Mouse (Mus musculus) common myeloid progenitor, adult 5-6 weeks (primary cell): ENCODE data around the gene Dmpk. TPM values are rescaled to one million over a fixed set of nuclear protein-coding genes. Genes with fewer than 3 reads are reported as not detected.

ENCODE experiments used
- ATAC-seq: replicated peaks from 2 replicates; pipeline ENCODE4 v1.8.0; 2016; ENCODE audit warnings: low read depth, mild to moderate bottlenecking, moderate TSS enrichment, inconsistent platforms; ENCODE audit not compliant: poor library complexity, severe bottlenecking
- total RNA-seq: library from RNA; stranded (forward); fragments of 200-1000, 187-1606 nt; gene quantifications from 2 replicates; pipeline ENCODE4 v1.2.3, GENCODE M21; 2017

Dmpk gene
- total RNA-seq, 1 experiment from 2014 or later, result 0.32 TPM

DNA sequence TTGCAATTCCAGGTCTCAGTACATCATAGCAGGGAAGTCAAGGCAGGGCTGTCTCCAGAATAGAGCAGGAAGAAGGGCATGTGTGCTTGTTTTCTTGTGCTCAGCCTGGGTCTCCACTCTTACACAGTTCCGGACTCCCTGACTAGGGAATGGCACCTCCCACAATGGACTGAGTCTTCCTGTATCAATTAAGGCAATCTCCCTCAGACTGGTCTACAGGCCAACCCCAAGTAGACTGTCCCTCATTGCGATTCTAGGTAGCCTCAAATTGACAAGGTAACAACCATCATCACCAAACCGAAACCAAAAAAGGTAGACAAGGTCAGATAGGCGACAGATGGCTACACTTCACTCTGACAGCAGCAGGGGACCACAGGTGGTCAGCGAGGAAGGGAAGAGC is 8.4 kb upstream of the Dmpk start:
- no peak for ATAC-seq

DNA sequence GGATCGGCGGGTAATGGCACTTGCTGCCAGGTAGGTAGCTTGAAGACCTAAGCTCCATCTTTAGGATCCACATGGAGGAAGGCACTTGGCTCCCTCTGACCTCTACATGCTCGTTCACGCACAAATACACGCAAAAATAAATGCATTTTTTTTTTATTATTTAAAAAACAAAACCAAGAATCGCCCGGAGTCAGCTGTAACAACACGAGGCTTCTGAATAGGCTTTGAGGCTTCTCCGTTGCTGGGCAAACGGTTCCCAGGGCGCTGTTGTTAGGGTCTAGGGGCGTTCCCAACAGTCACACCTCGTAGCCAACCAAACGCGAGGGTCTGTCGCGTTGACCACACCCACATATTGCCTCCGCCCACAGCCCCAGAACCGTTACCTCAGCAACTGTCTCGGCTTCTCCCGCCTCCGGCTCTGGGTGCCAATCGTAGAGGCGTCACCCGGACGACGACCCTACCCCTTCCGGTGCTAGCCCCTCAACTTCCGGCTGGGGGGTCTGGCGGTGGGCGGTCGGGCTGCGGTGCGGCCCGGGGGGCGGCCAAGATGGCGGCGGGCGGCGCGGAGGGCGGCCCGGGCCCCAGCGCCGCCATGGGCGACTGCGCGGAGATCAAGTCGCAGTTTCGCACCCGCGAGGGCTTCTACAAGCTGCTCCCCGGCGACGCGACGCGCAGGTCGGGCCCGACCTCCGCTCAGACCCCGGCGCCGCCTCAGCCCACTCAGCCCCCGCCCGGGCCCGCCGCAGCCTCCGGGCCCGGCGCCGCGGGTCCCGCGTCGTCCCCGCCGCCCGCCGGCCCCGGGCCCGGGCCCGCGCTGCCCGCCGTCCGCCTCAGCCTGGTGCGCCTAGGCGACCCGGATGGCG is 7.7 kb upstream of the Dmpk start, which contains the start of gene Dmwd:
Gene Dmwd (plus strand): TSS at position 505 of the 863 bp plus-strand sequence.
- peak; percentile 84 for ATAC-seq

DNA sequence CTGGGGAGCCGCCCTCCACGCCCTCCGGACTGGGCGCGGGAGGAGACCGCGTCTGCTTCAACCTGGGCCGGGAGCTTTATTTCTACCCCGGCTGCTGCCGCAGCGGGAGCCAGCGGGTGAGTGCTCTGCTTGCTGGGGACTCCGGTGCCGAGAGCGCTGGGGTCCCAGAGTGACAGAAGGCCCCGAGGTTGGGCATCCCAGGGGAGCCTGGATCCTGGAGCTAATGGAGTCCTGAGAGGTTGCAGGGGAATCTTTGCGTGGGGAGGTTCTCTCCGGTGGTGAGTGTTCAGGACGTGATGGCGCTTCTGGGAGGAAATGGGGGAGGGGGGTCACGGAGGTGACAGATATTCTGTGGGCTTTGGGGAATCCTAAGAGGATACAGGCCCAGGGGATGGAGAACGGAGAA is 7.1 kb upstream of the Dmpk start:
- ATAC-seq, result no peak

DNA sequence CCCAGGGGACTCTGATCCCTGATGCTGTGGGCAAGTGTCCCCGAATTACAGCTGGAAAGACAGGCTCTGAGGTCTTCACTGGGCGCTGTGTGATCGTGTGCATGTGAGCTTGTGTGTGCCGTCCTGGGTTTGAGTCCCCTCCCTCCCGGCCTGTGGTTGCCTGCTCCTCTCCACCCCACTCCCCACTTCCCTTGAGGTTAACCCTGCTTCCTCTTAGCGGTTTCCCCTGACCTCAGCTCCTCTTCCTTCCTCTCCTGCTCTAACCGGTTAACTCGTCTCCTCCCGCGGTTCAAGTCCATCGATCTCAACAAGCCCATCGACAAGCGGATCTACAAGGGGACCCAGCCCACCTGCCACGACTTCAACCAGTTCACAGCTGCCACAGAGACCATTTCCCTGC is 5.9 kb upstream of the Dmpk start:
- ATAC-seq, result peak; percentile 81

DNA sequence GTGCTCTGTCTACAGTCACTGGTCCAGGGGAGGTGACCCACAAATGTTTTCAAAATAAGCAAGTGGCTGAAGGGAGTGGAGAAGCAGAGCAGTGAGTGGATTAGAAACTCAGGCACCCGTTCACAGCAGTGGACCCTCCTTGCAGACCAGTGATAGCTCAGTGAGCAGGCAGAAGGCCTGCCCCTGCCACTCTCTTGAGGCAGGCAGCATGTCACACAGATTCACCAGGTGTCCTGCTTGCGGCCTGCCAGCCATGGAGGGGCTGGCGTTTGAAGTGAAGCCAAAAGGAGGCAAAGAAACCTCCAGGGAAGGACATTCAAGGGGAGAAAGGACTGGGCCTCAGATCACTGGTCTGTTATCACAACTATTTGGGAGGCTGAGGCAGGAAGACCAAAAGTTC is 4.9 kb upstream of the Dmpk start:
- no peak for ATAC-seq

DNA sequence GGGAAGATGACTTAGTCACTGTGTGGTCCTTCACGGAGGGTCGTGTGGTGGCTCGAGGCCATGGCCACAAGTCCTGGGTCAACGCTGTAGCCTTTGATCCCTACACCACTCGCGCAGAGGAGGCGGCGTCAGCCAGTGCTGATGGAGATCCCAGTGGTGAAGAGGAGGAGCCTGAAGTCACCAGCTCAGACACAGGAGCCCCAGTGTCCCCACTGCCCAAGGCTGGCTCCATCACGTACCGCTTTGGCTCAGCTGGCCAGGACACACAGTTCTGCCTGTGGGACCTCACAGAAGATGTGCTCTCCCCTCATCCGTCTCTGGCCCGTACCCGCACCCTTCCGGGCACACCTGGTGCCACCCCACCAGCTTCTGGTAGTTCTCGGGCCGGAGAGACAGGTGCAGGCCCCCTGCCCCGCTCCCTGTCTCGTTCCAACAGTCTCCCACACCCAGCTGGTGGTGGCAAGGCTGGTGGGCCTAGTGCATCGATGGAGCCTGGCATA is 3.1 kb upstream of the Dmpk start:
- ATAC-seq, result no peak

DNA sequence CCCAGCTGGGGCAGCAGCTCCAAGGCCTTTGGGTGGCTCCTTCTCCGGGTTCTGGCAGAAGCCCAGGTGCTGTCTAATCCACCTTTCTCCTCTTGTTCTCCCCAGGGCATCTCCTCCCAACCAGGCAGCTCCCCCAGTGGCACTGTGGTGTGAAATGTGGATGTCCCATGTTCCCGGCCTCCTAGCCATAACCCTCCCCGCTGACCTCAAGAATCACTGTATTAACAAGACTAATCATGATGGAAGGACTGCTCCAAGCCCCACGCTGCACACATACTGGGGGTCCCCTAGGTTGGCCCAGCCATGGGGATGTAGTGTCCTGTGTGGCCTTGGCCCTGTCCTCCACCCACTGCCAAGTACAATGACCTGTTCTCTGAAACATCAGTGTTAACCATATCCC is 1.5 kb upstream of the Dmpk start:
- no peak for ATAC-seq

DNA sequence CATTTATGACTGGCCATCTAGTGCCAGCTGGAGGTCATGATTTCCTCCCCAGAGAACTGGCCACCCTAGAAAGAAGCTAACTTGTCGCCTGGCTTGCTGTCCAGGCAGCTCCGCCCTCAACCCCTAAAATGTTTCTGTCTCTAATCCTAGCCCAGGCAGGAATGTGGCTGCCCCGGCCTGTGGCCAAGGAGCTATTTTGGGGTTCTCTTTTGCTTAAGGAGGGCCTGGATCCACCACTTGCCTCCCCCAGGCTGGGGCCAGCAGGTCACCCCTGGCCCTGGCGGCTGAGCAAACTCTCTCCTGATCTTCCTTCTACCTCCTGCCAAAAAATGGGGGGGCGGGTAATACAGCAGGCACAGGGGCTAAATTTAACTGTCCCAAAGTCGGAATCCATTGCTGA is 553 bp upstream of the Dmpk start:
- ATAC-seq, result no peak

DNA sequence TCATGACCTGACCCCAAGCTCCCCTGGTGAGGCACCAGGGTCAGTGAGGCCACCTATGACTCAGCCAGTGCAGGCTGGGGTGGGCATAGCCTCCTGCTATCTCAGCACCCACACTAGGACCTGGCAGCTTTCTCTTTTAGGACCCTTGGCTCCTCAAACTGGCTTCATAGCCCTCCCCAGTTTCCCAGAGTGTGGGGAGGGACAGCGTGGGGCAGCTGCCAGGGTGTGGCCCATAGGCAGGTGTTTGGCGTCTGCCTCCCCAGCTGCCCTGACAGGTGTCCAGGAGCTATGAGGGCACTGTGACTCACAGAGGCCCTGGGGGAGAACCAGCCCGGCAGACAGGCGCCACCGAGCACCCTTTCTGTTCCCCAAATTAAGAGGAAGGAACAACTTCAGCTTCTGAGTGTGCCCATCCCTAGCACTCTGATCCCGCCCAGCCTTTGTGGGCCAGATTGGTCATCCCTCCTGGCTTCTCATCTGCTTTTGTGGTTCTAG is 675 bp downstream of the Dmpk start:
- peak; percentile 69 for ATAC-seq

DNA sequence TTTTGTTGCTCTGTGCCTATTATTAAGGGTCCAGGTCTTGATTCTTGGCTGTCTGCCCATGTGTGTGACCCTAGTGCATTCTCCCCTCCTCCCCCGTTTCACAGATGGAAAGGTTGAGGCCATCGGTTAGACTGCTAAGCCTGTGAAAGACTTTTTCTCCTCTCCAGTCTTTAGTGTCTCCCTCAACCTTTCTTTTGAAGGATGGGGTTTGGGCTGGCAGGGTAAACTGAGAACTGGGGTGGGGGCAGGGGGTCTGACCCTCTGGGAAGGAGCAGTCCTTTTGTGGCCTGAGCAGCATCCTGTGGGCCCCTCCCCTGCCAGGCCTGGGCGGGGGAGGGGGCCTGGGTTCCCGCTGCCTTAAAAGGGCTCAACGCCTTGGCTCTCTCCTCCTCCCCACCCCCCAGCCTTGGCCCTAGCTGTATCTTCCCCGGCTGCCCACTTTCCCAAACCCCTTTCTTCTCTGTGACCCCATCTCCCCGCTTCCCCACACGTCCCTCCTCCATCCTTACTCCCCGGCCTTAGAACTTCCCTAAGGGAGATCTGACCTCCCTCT is 1.3 kb downstream of the Dmpk start:
- ATAC-seq, result no peak

DNA sequence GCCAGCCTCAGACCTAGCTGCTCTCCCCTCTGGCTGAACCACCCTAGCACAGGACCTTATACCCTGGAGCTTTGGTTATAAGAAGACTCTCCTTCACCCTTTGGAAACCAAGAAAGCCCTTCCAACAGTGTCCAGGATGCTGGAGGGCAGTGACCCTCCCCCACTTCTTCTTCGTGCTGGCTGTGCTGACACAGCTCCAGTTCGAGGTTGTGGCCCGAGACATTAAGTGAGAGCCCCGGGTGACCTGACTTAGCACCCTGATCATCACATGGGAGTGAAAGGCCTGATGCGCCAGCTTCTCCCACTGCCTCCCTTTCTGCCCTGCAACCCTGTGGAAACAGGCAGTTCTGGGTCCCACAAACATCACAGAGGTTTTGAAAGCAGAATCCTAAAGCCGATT is 1.8 kb downstream of the Dmpk start:
- ATAC-seq, result no peak

DNA sequence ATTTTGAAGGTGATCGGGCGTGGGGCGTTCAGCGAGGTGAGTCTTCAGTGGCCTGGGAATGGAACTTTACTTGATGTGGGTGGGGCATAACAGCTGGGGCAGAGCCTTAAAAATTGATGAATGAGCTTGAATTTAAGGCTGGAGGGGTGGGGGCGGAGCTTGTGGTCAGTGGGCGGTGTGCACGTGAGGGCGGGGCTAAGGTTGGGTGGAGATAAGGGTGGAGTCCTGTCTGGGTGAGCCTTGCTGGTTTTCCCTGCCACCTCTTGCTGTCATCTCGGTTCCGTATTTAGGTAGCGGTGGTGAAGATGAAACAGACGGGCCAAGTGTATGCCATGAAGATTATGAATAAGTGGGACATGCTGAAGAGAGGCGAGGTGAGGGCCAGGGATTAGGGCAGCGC is 2.4 kb downstream of the Dmpk start:
- ATAC-seq, result peak; percentile 64

DNA sequence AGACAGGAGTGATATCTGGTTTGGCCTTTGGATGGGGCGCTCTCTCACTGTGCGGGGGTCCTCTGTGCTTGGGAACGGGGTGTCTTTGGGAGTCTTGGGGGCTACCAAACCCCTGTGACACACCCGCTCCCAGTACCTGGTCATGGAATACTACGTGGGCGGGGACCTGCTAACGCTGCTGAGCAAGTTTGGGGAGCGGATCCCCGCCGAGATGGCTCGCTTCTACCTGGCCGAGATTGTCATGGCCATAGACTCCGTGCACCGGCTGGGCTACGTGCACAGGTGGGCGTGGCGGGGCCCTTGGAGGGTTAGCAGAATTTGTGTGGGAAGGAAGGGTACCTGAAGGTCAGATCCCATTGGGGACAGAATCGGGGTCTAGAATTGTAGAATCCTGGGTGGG is 3.1 kb downstream of the Dmpk start:
- no peak for ATAC-seq

DNA sequence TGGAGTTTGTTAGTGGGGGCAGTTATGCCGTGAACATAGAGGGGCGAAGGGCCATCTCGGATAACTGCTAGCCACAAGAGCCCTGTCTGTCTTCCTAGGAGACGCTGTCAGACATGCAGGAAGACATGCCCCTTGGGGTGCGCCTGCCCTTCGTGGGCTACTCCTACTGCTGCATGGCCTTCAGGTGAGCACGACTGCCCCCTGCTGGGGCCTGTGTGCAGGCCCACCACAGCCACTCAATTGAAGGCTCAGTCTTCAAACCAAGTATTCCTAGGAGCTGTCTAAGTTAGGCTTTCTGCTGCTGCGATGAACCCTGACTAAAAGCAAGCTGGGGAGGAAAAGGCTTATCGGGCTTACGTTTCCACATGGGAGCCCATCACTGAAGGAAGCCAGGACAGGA is 5.2 kb downstream of the Dmpk start:
- ATAC-seq, result peak; percentile 30

DNA sequence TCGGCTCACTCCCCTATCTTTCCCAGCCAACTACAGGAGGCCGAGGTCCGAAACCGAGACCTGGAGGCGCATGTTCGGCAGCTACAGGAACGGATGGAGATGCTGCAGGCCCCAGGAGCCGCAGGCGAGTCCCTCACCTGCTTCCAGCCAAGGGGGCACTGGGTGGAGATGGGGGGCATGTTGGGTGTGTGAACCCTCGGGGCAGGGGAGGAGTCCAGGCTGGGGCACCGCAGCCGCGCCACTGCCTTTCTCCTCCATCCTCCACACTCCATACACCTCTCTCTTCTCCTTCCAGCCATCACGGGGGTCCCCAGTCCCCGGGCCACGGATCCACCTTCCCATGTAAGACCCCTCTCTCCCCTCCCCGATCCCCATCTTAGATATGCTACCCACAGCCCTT is 8.3 kb downstream of the Dmpk start:
- ATAC-seq, result no peak

DNA sequence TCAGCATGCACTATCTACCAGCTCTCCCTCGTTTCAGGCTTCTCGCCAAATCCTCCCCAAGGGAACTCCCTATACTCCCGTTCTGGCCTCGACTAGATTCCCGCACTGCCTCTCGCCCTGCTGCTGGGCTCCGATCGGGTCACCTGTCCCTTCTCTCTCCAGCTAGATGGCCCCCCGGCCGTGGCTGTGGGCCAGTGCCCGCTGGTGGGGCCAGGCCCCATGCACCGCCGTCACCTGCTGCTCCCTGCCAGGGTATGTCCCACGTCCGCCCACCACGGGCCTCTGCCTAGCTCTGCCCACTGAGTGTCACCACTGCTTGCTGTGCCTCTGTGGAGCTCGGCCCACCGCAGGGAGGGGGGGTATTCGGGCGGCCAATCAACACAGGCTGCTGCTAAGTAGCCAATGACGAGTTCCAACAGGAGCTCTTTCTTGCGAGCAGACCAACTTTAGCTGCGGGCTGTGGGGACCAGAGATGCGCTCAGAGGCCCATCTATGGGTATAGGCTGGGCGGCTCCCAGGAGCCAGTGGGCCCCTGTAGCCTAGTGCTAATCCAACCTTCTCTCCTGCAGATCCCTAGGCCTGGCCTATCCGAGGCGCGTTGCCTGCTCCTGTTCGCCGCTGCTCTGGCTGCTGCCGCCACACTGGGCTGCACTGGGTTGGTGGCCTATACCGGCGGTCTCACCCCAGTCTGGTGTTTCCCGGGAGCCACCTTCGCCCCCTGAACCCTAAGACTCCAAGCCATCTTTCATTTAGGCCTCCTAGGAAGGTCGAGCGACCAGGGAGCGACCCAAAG is 8.9 kb downstream of the Dmpk start:
- peak; percentile 5 for ATAC-seq

DNA sequence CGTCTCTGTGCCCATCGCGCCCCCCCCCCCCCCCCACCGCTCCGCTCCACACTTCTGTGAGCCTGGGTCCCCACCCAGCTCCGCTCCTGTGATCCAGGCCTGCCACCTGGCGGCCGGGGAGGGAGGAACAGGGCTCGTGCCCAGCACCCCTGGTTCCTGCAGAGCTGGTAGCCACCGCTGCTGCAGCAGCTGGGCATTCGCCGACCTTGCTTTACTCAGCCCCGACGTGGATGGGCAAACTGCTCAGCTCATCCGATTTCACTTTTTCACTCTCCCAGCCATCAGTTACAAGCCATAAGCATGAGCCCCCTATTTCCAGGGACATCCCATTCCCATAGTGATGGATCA is 9.5 kb downstream of the Dmpk start:
- peak; percentile 59 for ATAC-seq

DNA sequence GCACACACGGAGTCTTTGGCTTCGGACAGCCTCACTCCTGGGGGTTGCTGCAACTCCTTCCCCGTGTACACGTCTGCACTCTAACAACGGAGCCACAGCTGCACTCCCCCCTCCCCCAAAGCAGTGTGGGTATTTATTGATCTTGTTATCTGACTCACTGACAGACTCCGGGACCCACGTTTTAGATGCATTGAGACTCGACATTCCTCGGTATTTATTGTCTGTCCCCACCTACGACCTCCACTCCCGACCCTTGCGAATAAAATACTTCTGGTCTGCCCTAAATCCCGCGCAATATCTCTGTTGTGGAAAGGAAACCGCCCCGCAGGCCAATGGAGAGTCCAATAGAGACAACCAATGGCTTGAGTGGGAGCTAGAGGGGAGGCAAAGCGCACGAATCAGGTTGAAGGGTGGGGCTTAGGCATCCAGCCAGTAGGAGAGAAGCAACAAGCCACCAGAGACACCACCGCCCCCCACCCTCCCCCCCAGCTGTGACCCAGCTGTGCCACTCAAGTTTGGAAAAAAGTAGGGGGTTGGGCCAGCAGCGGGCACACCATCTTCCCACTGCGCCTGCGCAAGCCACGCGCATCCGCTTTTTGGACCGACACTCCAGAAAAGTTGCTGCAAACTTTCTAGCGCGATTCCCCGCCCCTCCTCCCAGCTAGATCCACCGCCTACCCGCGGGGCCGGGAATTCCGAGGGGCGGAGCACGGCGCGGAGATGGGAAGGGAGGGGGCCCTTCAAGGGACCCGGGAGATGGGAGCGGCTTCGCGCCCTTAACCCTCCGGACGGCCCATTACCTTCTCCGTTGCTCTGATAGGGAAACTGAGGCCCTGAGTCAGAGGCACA is 10.1 kb downstream of the Dmpk start:
- ATAC-seq, result peak; percentile 70

DNA sequence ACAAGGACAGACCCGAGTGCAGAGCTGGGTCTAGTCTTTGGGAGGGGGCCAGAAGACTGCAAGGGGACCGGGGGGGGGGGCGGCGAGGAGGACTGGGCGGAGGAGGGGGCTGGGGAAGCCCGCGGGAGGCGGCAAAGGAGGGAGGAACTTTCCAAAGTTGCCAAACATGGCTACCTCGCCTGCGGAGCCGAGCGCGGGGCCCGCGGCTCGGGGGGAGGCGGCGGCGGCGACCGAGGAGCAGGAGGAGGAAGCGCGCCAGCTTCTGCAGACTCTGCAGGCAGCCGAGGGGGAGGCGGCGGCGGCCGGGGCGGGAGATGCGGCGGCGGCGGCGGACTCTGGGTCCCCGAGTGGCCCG is 10.8 kb downstream of the Dmpk start, which contains the start of gene Six5:
Gene Six5 (plus strand): TSS at position 124 of the 355 bp plus-strand sequence.
- no peak for ATAC-seq
